Mouse (Mus musculus): ENCODE results near the gene Gm8300.

DNA sequence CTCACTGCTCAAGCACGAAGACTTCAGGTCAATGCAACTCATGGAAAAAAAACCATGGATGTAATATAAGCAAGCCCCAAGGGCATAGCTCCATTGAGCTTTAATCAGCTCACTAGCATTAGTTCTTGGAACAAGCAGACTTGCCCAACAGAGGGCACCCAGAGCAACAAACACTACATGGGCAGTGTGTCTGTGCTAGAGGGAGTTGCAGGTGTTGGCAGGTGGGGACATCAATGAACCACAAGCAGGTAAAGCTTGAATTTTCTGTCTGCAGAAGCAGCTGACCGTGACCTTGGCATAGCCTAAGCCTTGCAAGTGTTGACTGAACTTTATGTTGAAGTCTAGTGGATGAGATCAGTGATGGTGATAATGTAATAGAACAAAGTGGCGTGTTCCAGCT is 39.4 kb upstream of the Gm8300 start:
- no peak for TF ChIP-seq POLR2A (IDR thresholded peaks at IDR 0.05; ENCODE audit: borderline replicate concordance, extremely low read depth, insufficient read depth, insufficient read length, poor library complexity, severe bottlenecking)
- no peak for TF ChIP-seq CTCF (IDR thresholded peaks at IDR 0.05; ENCODE audit: borderline replicate concordance, extremely low read depth, insufficient read depth, insufficient read length)

All from brain, embryonic 14.5 days (tissue).